Mouse (Mus musculus): ENCODE results near the gene Larp4. TPM values are rescaled to one million over a fixed set of nuclear protein-coding genes. Genes with fewer than 3 reads are reported as not detected.

The Larp4 gene
- total RNA-seq, 2 experiments from 2014 or later: 73.7 to 78.9 TPM

GRCm38 (mm10) chr15:100057698-100058097, 87.8 kb downstream of the Larp4 start:
- DNase-seq (ENCODE audit: low spot score in 2 of 2): no peak

DNA sequence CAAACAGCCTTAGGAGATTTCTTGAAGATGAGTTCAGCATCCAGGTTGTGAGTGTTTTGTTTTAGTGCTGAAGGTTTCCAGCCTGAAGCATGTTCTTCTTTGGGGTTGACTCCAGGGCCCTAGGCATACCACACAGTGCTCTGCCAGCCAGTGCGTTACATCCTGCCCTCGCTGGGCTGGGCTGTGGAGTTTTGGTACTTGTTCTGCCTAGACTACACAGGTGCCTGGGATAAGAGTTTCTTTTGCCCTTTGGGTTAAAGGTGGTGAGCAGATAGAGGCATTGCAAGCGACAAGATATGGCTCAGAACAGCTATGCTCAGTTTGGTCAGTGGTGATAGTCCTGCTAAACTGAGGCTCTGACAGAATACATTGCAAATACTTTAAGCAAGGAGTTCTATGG, 88.3 kb downstream of the Larp4 start:
- no peak for DNase-seq (ENCODE audit: low spot score in 2 of 2)

DNA sequence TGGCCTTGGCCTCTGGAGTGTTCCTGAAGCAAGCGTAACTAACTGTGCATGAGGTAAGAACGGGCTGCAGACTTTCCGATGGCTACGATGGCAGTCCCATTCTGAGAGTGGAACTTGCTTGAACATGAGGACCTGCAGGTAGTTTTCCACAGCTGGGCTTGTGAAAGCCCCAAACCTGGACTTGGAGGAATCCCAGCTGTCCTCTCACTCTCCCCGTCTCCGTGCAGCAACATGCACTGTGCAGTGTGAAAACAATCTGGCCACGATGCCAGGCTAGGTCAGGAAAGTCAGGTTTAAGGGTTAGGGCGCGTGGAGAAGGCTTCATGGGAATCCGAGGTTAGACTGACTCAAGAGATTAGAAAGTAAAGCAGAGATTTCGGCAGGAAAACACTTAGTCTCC, 89.0 kb downstream of the Larp4 start:
- no peak for DNase-seq (ENCODE audit: low spot score in 2 of 2)

GRCm38 (mm10) chr15:100059626-100060311, 89.9 kb downstream of the Larp4 start:
- DNase-seq (ENCODE audit: low spot score in 2 of 2): no peak

DNA sequence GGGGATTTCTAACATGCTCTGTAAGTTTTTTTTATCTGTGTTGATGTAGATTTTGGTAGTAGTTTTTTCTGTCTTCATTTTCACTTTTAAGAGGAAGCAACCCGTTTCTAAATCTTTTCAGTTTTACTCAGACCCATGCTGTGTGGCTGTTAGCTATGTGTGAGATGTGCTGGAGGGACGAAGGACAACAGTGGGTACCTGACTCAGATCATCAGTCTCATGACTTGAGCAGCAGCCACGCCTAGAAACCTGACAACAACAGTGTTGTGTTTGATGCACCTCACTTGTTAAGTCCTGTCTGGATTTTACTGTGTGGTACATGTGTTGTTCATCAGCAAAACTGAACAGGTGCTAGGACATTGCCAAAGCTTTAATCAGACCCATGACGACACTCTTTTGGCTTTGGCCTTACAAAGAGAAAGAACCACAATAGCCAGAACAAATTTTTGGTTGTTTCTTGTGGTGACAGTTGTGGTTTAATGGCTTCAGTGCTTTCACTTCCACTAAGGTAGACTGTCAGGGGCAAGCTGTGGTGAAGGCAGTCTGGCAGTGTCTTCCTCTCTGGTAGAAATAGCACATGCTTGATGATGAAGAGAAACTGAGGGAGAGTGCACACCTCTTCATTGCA, 90.8 kb downstream of the Larp4 start:
- DNase-seq (ENCODE audit: low spot score in 2 of 2): no peak

DNA sequence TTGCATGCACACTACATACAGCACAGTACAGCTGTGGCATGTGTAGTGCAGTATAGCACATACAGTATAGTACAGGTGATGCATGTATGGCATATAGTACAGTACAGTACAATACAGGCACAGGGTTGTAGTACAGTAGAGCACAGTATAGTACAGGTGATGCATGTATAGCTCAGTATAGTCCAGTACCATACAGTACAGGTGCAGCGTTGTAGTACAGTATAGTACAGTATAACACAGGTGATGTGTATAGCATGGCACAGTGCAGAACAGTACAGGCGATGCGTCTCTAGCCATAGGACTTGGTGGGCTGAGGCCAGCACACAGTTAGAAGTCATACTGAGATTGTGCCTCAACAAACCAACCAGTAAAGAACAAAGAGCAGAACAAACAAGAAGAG, 91.5 kb downstream of the Larp4 start:
- no peak for DNase-seq (ENCODE audit: low spot score in 2 of 2)

GRCm38 (mm10) chr15:100063229-100063773, 93.4 kb downstream of the Larp4 start:
- DNase-seq (ENCODE audit: low spot score in 2 of 2): no peak

Other genes starting within 250 kb of the Larp4 start
- gene Cox14, start 244.4 kb upstream of the Larp4 start, total RNA-seq (2021): 100 to 1,000 TPM; 171 to 192 TPM
- 10 to 100 TPM; 54.3 to 57.0 TPM for gene Cers5, start 197.2 kb upstream of the Larp4 start, total RNA-seq (2021)
- gene Lima1, start 94.6 kb upstream of the Larp4 start, total RNA-seq (2021): 10 to 100 TPM; 51.0 to 51.9 TPM
- under 1 TPM; 0.14 TPM for gene Fam186a, start 3.0 kb upstream of the Larp4 start, total RNA-seq (2021)
- gene Dip2b, start 68.6 kb downstream of the Larp4 start, total RNA-seq (2021): 10 to 100 TPM; 32.2 to 33.0 TPM